Mouse (Mus musculus) embryonic fibroblast, embryonic 13.5 days (primary cell): ENCODE measurements around the gene H2-Ab1.

Experiments used
- CTCF ChIP-seq: IDR thresholded peaks from 2 replicates; pipeline ENCODE4 v1.5.1; 2011; ENCODE audit warnings: mild to moderate bottlenecking, control low read depth, low read length, moderate library complexity, borderline replicate concordance; ENCODE audit not compliant: insufficient read depth
- POLR2A ChIP-seq: IDR thresholded peaks from 2 replicates; pipeline ENCODE4 v1.6.1; 2011; ENCODE audit warnings: low read depth, mild to moderate bottlenecking, control low read depth, low read length, moderate library complexity

DNA sequence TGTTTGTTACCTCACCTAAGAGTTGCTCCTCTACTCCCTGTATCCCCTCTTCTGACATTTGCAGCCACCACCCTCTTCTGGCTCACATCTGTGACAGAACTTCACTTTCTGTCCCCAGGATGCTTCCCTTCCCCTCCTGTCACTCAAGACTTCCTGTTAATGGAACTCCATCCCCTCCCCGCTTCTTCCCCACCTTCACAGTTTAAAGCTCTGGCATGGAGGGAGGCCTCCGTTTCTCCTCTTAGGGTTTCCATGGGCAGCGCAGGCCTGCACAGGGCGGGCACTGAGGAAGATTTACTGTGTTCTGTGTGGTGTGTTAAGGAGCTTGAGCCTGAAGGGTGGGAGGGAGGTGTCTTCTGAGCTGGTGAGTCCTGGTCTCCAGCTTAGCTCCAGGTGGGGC, 50.7 kb downstream of the H2-Ab1 start:
- TF ChIP-seq POLR2A, result no peak
- no peak for TF ChIP-seq CTCF
